Mouse (Mus musculus): ENCODE data around the gene Olfr124. TPM values are rescaled to one million over a fixed set of nuclear protein-coding genes. Genes with fewer than 3 reads are reported as not detected.

The Olfr124 gene
- total RNA-seq (2021), result not detected
- long read RNA-seq, experiment 1, result 0 reads
- long read RNA-seq, experiment 2, result 0 reads

- no peak for DNase-seq
- intact Hi-C loops (cut with DNase I; ENCODE audit: low total_unique reads), result no loop called here
Measured at GRCm38 (mm10) chr17:37799588-37799987, at the start of gene Olfr124. Olfr124 (plus strand) TSS chr17:37799888.

- intact Hi-C loops (cut with DNase I; ENCODE audit: low total_unique reads), result no loop called here
Measured at GRCm38 (mm10) chr17:37768307-37768706, 31.4 kb upstream of the Olfr124 start, which contains the start of gene Olfr122. Olfr122 (plus strand) TSS chr17:37768607.

DNA sequence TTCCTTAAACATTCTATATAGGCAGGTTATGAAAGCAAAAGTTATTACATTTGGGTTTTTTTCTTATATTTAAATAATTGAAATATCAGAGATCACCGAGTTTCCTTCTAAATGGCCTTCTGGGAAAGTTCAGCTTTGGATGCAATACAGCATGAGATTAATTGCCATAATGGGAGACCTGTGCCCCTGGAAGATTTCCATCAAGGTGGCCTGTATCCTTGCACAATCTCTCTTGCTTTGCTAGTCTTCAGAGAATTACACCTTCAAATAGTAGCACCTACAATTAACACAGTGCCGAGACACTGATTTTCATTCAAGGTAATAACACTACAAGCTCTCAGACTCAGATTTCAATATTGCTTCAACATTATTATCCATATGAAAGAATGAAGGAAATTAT is 6.5 kb upstream of the Olfr124 start, which contains the start of gene Olfr123:
Gene Olfr123, plus strand, starts transcription at position 301 of the 400 bp plus-strand sequence.
- DNase-seq, result no peak
- intact Hi-C loops (cut with DNase I; ENCODE audit: low total_unique reads), result no loop called here

More at GRCm38 (mm10) chr17:37768307-37768706, 31.4 kb upstream of the Olfr124 start, which contains the start of gene Olfr122:
- DNase-seq, result no peak

DNA sequence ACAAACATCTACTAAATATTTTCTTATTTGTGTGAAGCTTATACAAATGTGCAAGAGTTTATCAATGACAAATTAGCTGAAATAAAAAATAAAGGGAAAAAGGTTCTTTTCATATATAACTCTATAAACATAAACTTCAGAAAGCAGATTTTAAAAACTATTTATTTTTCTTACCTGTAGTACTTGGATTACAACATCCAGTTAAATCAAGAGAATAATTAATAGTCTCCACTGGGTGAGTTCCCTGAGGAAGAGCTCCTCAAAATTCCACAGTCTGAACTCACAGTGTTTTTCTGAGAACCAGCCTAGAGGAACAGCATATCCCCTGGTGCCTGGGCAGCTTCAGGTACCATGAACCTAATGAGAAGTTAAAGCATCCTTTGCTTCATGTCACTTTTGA is 33.0 kb downstream of the Olfr124 start, which contains the start of gene Olfr125:
Gene Olfr125, plus strand, starts transcription at position 301 of the 400 bp plus-strand sequence.
- intact Hi-C loops (cut with DNase I; ENCODE audit: low total_unique reads), result no loop called here
- DNase-seq, result no peak

GRCm38 (mm10) chr17:37847183-37847582 is 47.5 kb downstream of the Olfr124 start, which contains the start of gene Olfr126:
Olfr126 (plus strand) TSS chr17:37847483.
- intact Hi-C loops (cut with DNase I; ENCODE audit: low total_unique reads), result no loop called here
- DNase-seq, result no peak

Other genes starting within 250 kb of the Olfr124 start
- not detected for gene Olfr112, start 230.4 kb upstream of the Olfr124 start, total RNA-seq (2021)
- not detected for gene Olfr113, start 222.2 kb upstream of the Olfr124 start, total RNA-seq (2021)
- not detected for gene Olfr114, start 207.1 kb upstream of the Olfr124 start, total RNA-seq (2021)
- not detected for gene Olfr115, start 172.8 kb upstream of the Olfr124 start, total RNA-seq (2021)
- not detected for gene Olfr116, start 172.7 kb upstream of the Olfr124 start, total RNA-seq (2021)
- not detected for gene Olfr117, start 136.1 kb upstream of the Olfr124 start, total RNA-seq (2021)
- not detected for gene Olfr118, start 132.9 kb upstream of the Olfr124 start, total RNA-seq (2021)
- gene Olfr119, start 103.3 kb upstream of the Olfr124 start, total RNA-seq (2021), result not detected
- gene Olfr120, start 78.1 kb upstream of the Olfr124 start, total RNA-seq (2021), result not detected
- gene Olfr121, start 51.0 kb upstream of the Olfr124 start, total RNA-seq (2021), result not detected
- not detected for gene Olfr122, start 31.3 kb upstream of the Olfr124 start, total RNA-seq (2021)
- gene Olfr123, start 6.4 kb upstream of the Olfr124 start, total RNA-seq (2021), result not detected
- gene Olfr125, start 33.1 kb downstream of the Olfr124 start, total RNA-seq (2021), result not detected
- gene Olfr126, start 47.6 kb downstream of the Olfr124 start, total RNA-seq (2021), result not detected
- not detected for gene Olfr127, start 100.5 kb downstream of the Olfr124 start, total RNA-seq (2021)
- not detected for gene Olfr128, start 120.7 kb downstream of the Olfr124 start, total RNA-seq (2021)
- not detected for gene Olfr761, start 153.2 kb downstream of the Olfr124 start, total RNA-seq (2021)

All from gastrocnemius, postnatal 14 days (tissue).